Mouse (Mus musculus): ENCODE measurements at regions not wholly inside any gene's neighbourhood (a gene's known extent, or its start where the extent isn't known, plus 50 kb on each side); places are given as distances from the start of the nearest gene placed in this dataset.

GRCm38 (mm10) chr9:68254218-68254617, 399.4 kb upstream of the Rora start:
- no peak for DNase-seq (ENCODE audit: low spot score)

GRCm38 (mm10) chr9:68268551-68268950, 385.0 kb upstream of the Rora start:
- no peak for DNase-seq (ENCODE audit: low spot score)

- peak; percentile 7 for DNase-seq (ENCODE audit: low spot score)
Observed at GRCm38 (mm10) chr9:68302232-68302925, 351.2 kb upstream of the Rora start.

- DNase-seq (ENCODE audit: low spot score): no peak
Observed at GRCm38 (mm10) chr9:68330721-68331120, 322.9 kb upstream of the Rora start.

- no peak for DNase-seq (ENCODE audit: low spot score)
Observed at GRCm38 (mm10) chr9:68340921-68341320, 312.7 kb upstream of the Rora start.

GRCm38 (mm10) chr9:68341511-68341910, 312.1 kb upstream of the Rora start:
- DNase-seq (ENCODE audit: low spot score): no peak

GRCm38 (mm10) chr9:68347426-68347825, 306.2 kb upstream of the Rora start:
- no peak for DNase-seq (ENCODE audit: low spot score)

GRCm38 (mm10) chr9:68351466-68351865, 302.1 kb upstream of the Rora start:
- DNase-seq (ENCODE audit: low spot score): no peak

- DNase-seq (ENCODE audit: low spot score): no peak
Observed at GRCm38 (mm10) chr9:68354470-68354869, 299.1 kb upstream of the Rora start.

GRCm38 (mm10) chr9:68356078-68356477, 297.5 kb upstream of the Rora start:
- no peak for DNase-seq (ENCODE audit: low spot score)

GRCm38 (mm10) chr9:68357231-68357630, 296.4 kb upstream of the Rora start:
- DNase-seq (ENCODE audit: low spot score): no peak

- DNase-seq (ENCODE audit: low spot score): no peak
Observed at GRCm38 (mm10) chr9:68366973-68367372, 286.6 kb upstream of the Rora start.

GRCm38 (mm10) chr9:68367556-68367955, 286.0 kb upstream of the Rora start:
- no peak for DNase-seq (ENCODE audit: low spot score)

GRCm38 (mm10) chr9:68372726-68373125, 280.9 kb upstream of the Rora start:
- DNase-seq (ENCODE audit: low spot score): no peak

GRCm38 (mm10) chr9:68376222-68376621, 277.4 kb upstream of the Rora start:
- no peak for DNase-seq (ENCODE audit: low spot score)

GRCm38 (mm10) chr9:68381871-68382270, 271.7 kb upstream of the Rora start:
- DNase-seq (ENCODE audit: low spot score): no peak

GRCm38 (mm10) chr9:68400930-68401329, 252.7 kb upstream of the Rora start:
- no peak for DNase-seq (ENCODE audit: low spot score)

- DNase-seq (ENCODE audit: low spot score): no peak
Observed at GRCm38 (mm10) chr9:68402176-68402845, 251.3 kb upstream of the Rora start.

GRCm38 (mm10) chr9:68402981-68403380, 250.6 kb upstream of the Rora start:
- DNase-seq (ENCODE audit: low spot score): no peak

- no peak for DNase-seq (ENCODE audit: low spot score)
Observed at GRCm38 (mm10) chr9:68403516-68403915, 250.1 kb upstream of the Rora start.

- DNase-seq (ENCODE audit: low spot score): no peak
Observed at GRCm38 (mm10) chr9:68409786-68410185, 243.8 kb upstream of the Rora start.

- no peak for DNase-seq (ENCODE audit: low spot score)
Observed at GRCm38 (mm10) chr9:68426286-68426685, 227.3 kb upstream of the Rora start.

GRCm38 (mm10) chr9:68462755-68463154, 190.8 kb upstream of the Rora start:
- DNase-seq (ENCODE audit: low spot score): no peak
